11 mouse cellular contexts compared by ENCODE assay signal in the genomic region with DNA sequence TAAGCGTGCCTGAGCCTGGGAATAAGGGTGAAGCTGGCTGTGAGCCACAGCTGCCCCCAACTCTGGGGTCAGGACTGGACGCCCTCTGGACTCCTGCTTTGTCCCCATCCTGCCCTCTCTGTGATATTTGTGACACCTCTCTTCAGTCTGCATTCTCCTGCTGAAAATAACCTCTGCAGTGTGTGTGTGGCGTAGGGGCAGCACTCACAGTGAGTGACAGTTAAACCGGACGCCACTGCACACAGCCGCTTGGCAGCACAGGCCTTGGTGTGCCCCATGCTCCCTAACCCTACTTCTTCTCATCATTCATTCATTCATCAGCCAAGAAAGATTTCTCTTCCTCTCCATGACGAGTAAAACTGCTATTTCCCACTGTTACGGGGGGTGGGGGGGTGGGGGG.
DNase-seq lines count a peak whose midpoint lies in the region; ATAC-seq and TF ChIP-seq lines count a peak whose summit lies in the region.
"Had no signal": no experiment of that assay in that cellular context is flagged by ENCODE, and none has a peak within 500 bp of the region (broad histone marks: within the 10 kb centered on the region; RNA-seq: fewer than 3 reads in every experiment).

No protein-coding gene starts in this region.

- H3K27ac ChIP-seq in heart, postnatal 0 days (ENCODE audit: low read depth): peak overlapping the region; percentile 66; the same call in 1 of the 2 replicates
- no peak overlapping the region for H3K27ac ChIP-seq in heart, adult 2 months
- H3K27ac ChIP-seq in embryonic facial prominence, embryonic 11.5 days (replicated peaks; ENCODE audit: low read depth, low read length): peak overlapping the region; percentile 35; the same call in 1 of the 2 replicates
- H3K27ac ChIP-seq in hindbrain, embryonic 15.5 days (replicated peaks): no peak overlapping the region
- peak overlapping the region; percentile 75 for H3K27ac ChIP-seq in midbrain, embryonic 16.5 days (ENCODE audit: low read length)

- H3K9ac ChIP-seq in heart, postnatal 0 days (replicated peaks; ENCODE audit: low read depth, low read length): no peak overlapping the region
- H3K9ac ChIP-seq in heart, adult 2 months (ENCODE audit: low read depth, low read length): no peak overlapping the region
- H3K9ac ChIP-seq in embryonic facial prominence, embryonic 11.5 days (replicated peaks; ENCODE audit: low read length): no peak overlapping the region
- no peak overlapping the region for H3K9ac ChIP-seq in hindbrain, embryonic 15.5 days
- H3K9ac ChIP-seq in midbrain, embryonic 16.5 days (ENCODE audit: low read depth, low read length): 0 out of 2 replicates have a peak overlapping the region, but pooled peaks have one; percentile 3

- 23% methylated on average over 8 of the region's 8 CpGs for WGBS in heart, postnatal 0 days
- WGBS in heart, adult 2 months: 50% methylated on average over 8 of the region's 8 CpGs
- WGBS in embryonic facial prominence, embryonic 11.5 days: 39% methylated on average over 8 of the region's 8 CpGs
- 34% methylated on average over 8 of the region's 8 CpGs for WGBS in hindbrain, embryonic 15.5 days
- 49% methylated on average over 8 of the region's 8 CpGs for WGBS in midbrain, embryonic 16.5 days

- no peak for TF ChIP-seq EP300 in heart, postnatal 0 days (IDR thresholded peaks at IDR 0.05; ENCODE audit: low read depth)
- TF ChIP-seq EP300 in heart, adult 2 months (IDR thresholded peaks at IDR 0.05; ENCODE audit: insufficient read depth, low read depth, low read length): no peak

- H3K4me1 ChIP-seq in heart, postnatal 0 days (ENCODE audit: control insufficient read depth, insufficient read depth): peaks cover 21% of the 10 kb centered on the region
- no peaks in the 10 kb centered on the region; the same call in 1 of the 2 replicates for H3K4me1 ChIP-seq in heart, adult 2 months (ENCODE audit: control insufficient read depth, insufficient read depth, low read length)
- no peaks in the 10 kb centered on the region for H3K4me1 ChIP-seq in embryonic facial prominence, embryonic 11.5 days (ENCODE audit: control insufficient read depth, insufficient read depth, low read length)
- peaks cover 21% of the 10 kb centered on the region for H3K4me1 ChIP-seq in hindbrain, embryonic 15.5 days (replicated peaks)
- peaks cover 21% of the 10 kb centered on the region for H3K4me1 ChIP-seq in midbrain, embryonic 16.5 days (ENCODE audit: control insufficient read depth, insufficient read depth, low read length)

- no peaks in the 10 kb centered on the region for H3K36me3 ChIP-seq in heart, postnatal 0 days (replicated peaks; ENCODE audit: control insufficient read depth, insufficient read depth, low read length)
- H3K36me3 ChIP-seq in heart, adult 2 months (ENCODE audit: control insufficient read depth, insufficient read depth, low read length): no peaks in the 10 kb centered on the region
- H3K36me3 ChIP-seq in embryonic facial prominence, embryonic 11.5 days (replicated peaks; ENCODE audit: control insufficient read depth, insufficient read depth, low read depth, low read length): no peaks in the 10 kb centered on the region
- no peaks in the 10 kb centered on the region for H3K36me3 ChIP-seq in hindbrain, embryonic 15.5 days
- H3K36me3 ChIP-seq in midbrain, embryonic 16.5 days (ENCODE audit: control insufficient read depth, insufficient read depth, low read length): no peaks in the 10 kb centered on the region
- H3K36me3 ChIP-seq: G1E had no signal

- no peaks in the 10 kb centered on the region for H3K9me3 ChIP-seq in heart, postnatal 0 days (replicated peaks; ENCODE audit: control insufficient read depth, low read length)
- no peaks in the 10 kb centered on the region for H3K9me3 ChIP-seq in embryonic facial prominence, embryonic 11.5 days (replicated peaks; ENCODE audit: control insufficient read depth, low read length)
- H3K9me3 ChIP-seq in hindbrain, embryonic 15.5 days: no peaks in the 10 kb centered on the region
- no peaks in the 10 kb centered on the region for H3K9me3 ChIP-seq in midbrain, embryonic 16.5 days (replicated peaks; ENCODE audit: control insufficient read depth, low read length, poor library complexity, severe bottlenecking)
- H3K9me3 ChIP-seq: G1E had no signal

- DNase-seq in heart, postnatal 0 days (ENCODE audit: low spot score): peak; percentile 56
- no peak for DNase-seq in heart, adult 2 months
- DNase-seq in embryonic facial prominence, embryonic 11.5 days (ENCODE audit: low spot score): no peak
- no peak for DNase-seq in cerebellum, adult 9-11 months
- no peak for DNase-seq in adrenal gland, postnatal 10 days
- no peak for DNase-seq in retina, postnatal 1 day
- DNase-seq: left cerebral cortex, postnatal 4 days had no signal

- TF ChIP-seq POLR2A in heart, adult 2 months (IDR thresholded peaks at IDR 0.05; ENCODE audit: insufficient read depth, low read depth, low read length): no peak

- H3K79me2 ChIP-seq in heart, adult 2 months (replicated peaks; ENCODE audit: control insufficient read depth, insufficient read depth, low read length): no peaks in the 10 kb centered on the region

- ATAC-seq in heart, postnatal 0 days (ENCODE audit: insufficient read depth, low read depth): peak; percentile 80
- ATAC-seq in embryonic facial prominence, embryonic 11.5 days (replicated peaks; ENCODE audit: insufficient number of reproducible peaks, low FRiP score, low TSS enrichment, low read depth): no peak
- ATAC-seq in hindbrain, embryonic 15.5 days (ENCODE audit: low FRiP score, low read depth): peak; percentile 52; the same call in 1 of the 2 replicates
- peak; percentile 57 for ATAC-seq in midbrain, embryonic 16.5 days

- no peak overlapping the region for H3K4me3 ChIP-seq in heart, postnatal 0 days (ENCODE audit: low read depth, low read length)
- no peak overlapping the region for H3K4me3 ChIP-seq in heart, adult 2 months
- no peak overlapping the region for H3K4me3 ChIP-seq in embryonic facial prominence, embryonic 11.5 days (ENCODE audit: low read depth, low read length)
- no peak overlapping the region for H3K4me3 ChIP-seq in hindbrain, embryonic 15.5 days
- no peak overlapping the region for H3K4me3 ChIP-seq in midbrain, embryonic 16.5 days (ENCODE audit: low read depth, low read length)
- H3K4me3 ChIP-seq: myocyte had no signal

- H3K4me2 ChIP-seq in heart, postnatal 0 days (ENCODE audit: low read depth, low read length): peak overlapping the region; percentile 36; the same call in 1 of the 2 replicates
- H3K4me2 ChIP-seq in embryonic facial prominence, embryonic 11.5 days (ENCODE audit: low read depth, low read length): no peak overlapping the region
- peak overlapping the region; percentile 33 for H3K4me2 ChIP-seq in hindbrain, embryonic 15.5 days
- peak overlapping the region; percentile 39 for H3K4me2 ChIP-seq in midbrain, embryonic 16.5 days (ENCODE audit: low read length)

- TF ChIP-seq CTCF in heart, postnatal 0 days (IDR thresholded peaks at IDR 0.05; ENCODE audit: low read depth): no peak
- TF ChIP-seq CTCF in heart, adult 2 months (IDR thresholded peaks at IDR 0.05): no peak

- intact Hi-C loops in heart, adult 2 months (cut with DNase I): no loop called here

- H3K27me3 ChIP-seq in heart, postnatal 0 days (ENCODE audit: control insufficient read depth, insufficient read depth, low read length): no peaks in the 10 kb centered on the region
- H3K27me3 ChIP-seq in heart, adult 2 months (ENCODE audit: control insufficient read depth, insufficient read depth, low read length): no peaks in the 10 kb centered on the region
- H3K27me3 ChIP-seq in embryonic facial prominence, embryonic 11.5 days (ENCODE audit: control insufficient read depth, insufficient read depth, low read length): no peaks in the 10 kb centered on the region
- H3K27me3 ChIP-seq in hindbrain, embryonic 15.5 days: no peaks in the 10 kb centered on the region
- H3K27me3 ChIP-seq in midbrain, embryonic 16.5 days (ENCODE audit: control insufficient read depth, insufficient read depth, low read depth, low read length): no peaks in the 10 kb centered on the region

Comparison
In these comparisons a context has a peak if more than half of its experiments do, and no peak if none do; other contexts are left out.
1. H3K27ac ChIP-seq: peak in heart, postnatal 0 days (single experiment), embryonic facial prominence, embryonic 11.5 days (single experiment) and midbrain, embryonic 16.5 days (single experiment); none in heart, adult 2 months (single experiment) and hindbrain, embryonic 15.5 days (single experiment).